Mouse (Mus musculus) mouse embryonic stem cell (cell line): Measurements from ENCODE around the gene Usp3.

ENCODE experiments used
- in situ Hi-C, 2 experiments: fragments of 300-500 bp; cut with MboI; formaldehyde crosslinking; loops; 1 replicate in 1 of 2; 3 replicates in 1 of 2; pipeline ENCODE4 v1.14.3; 2019 to 2020; ENCODE audit warnings: low sequenced_read_pairs in 2 of 2, low pct_unique_long_range_greater_than_20kb in 1 of 2, mixed read lengths in 1 of 2; ENCODE audit not compliant: unreplicated experiment in 1 of 2

The Usp3 gene

DNA sequence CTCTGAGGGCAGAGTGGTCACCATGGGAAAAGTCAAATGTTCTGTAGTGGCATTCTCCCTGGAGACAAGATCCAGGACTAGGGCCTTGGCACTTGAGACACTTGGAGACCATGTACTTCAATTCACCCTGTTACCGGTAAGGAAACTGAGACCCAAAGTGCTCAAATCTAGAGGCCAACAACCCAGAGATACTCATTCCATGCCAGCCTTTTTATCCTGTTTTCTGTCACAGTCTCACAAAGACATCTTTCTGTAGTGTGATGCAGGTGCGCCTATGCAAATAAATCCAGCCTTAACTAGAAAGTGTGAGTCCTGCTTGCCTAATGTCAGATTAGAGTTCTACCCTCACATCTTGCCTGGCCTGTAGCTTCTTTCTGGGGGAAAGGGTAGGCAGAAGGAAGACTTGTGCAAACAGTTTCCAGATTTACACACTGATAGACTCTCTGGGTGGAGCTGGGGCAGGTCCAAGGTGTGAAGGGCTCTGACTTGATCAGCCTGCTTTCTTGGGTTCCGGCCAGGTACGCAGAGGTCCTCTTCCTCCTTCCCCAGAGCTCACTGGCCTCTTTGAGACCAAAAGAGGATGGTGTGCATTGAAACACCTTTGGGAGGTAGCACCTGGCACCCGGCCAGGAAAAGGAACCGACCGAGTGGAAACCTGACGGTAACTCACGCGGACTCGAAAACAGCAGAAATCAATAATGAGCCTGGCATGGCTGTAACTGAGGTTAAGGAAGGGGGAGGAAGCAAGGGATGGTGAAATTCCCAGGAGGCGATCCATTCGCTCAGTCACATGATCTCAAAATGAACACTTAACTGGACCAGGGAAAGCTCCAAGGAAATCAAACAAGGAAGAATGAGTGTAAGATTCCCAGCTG lies 13.2 kb upstream of the Usp3 start:
- in situ Hi-C loops, result no loop called here

GRCm38 (mm10) chr9:66604349-66605206 lies 11.6 kb upstream of the Usp3 start:
- in situ Hi-C loops, result no loop called here

- in situ Hi-C loops, result no loop called here
Measured at GRCm38 (mm10) chr9:66603907-66604306, 11.0 kb upstream of the Usp3 start.

GRCm38 (mm10) chr9:66601006-66601405 lies 8.1 kb upstream of the Usp3 start:
- in situ Hi-C loops, result no loop called here

DNA sequence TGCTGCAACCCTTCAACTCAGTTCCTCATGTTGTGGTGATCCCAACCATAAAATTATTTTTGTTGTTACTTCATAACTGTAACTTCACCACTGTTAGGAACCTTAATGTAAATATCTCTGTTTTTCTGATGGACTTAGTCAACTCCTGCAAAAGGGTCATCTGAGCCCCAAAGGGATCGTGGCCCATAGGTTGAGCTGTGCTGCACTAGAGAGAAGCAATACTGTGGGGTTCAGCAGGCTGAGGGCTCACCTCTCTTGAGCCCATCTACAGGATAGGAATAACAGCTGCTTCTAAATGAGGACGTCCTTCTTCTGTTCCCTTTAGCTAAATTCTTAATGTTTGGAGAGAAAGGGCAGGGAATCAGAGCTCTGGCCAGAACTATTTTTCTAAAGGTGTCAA lies 7.6 kb upstream of the Usp3 start:
- in situ Hi-C loops, result no loop called here

DNA sequence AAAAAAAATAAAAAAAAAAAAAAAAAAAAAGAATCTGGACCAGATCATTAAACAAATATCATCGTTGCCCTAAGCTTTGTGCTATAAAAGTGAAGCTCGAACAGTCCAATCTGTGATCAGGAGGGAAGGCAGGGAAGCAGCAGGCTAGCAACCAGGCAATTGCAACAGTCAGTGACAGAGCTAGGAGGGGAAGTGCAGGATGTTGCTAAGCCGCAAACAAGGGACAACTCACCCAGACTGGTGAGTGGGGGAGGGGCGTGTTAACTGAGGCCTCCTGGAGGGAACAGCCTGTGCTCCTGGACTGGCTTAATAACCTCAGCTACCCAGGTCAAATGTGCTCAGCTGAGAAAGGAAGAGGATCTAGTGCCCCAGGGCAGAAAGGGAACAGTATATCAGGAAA lies 6.6 kb upstream of the Usp3 start:
- in situ Hi-C loops, result no loop called here

- in situ Hi-C loops, result no loop called here
Measured at GRCm38 (mm10) chr9:66598636-66599035, 5.7 kb upstream of the Usp3 start.

DNA sequence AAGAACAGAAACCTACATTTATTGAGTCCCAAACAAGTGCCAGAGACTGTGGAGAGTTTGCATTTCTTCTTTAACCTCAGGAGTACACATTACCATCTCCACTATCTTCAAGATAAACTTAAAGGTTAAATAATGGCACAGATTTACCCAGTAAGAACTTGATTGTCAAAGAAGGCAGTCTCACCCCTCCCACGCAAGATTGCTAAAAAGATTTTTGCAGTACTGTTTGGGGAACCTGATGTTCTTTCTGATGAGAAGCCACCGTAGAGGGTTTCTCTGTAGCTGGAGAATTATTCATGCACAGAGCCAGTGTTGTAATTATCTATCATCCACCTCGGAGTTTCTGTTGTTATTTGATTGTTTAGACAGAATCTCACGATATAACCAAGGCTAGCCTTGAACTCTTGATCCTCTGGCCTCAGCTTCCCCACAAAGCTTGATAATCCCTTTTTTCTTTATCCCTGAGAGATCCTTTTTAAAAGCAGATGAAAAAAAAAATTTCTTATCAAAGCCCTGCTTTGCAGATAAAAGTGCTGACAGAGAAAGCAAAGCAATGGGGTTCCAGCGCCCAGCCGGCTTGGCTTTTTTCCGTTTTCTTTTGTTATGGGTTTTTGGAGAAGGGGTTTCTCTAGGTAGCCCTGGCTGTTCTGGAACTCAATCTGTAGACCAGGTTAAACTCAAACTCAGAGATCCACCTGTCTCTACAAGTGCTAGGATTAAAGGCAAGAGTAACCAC lies 4.7 kb upstream of the Usp3 start:
- in situ Hi-C loops, result no loop called here

DNA sequence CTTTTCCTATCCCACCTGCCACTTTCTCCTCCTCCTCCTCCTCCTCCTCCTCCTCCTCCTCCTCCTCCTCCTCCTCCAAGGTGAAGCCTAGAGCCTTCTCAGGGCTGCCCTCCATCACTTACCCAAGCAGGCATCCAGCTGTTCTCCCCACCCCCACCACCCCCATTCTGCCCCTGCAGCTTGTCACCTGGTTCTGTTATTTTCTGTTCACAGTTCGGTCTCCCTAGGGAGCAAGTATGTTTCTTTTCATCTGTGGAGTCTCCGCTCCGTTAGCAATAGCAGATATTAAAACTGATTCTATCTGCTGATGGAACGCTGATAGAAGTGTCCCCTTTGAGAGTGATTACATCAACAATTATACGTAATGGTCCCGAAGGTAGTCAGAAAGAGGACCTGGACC lies 4.1 kb upstream of the Usp3 start:
- in situ Hi-C loops, result no loop called here

- in situ Hi-C loops, result no loop called here
Measured at GRCm38 (mm10) chr9:66595722-66596675, 3.1 kb upstream of the Usp3 start.

GRCm38 (mm10) chr9:66594061-66594460 lies 1.1 kb upstream of the Usp3 start:
- in situ Hi-C loops, result no loop called here

GRCm38 (mm10) chr9:66593613-66593969 lies 649 bp upstream of the Usp3 start:
- in situ Hi-C loops, result no loop called here

DNA sequence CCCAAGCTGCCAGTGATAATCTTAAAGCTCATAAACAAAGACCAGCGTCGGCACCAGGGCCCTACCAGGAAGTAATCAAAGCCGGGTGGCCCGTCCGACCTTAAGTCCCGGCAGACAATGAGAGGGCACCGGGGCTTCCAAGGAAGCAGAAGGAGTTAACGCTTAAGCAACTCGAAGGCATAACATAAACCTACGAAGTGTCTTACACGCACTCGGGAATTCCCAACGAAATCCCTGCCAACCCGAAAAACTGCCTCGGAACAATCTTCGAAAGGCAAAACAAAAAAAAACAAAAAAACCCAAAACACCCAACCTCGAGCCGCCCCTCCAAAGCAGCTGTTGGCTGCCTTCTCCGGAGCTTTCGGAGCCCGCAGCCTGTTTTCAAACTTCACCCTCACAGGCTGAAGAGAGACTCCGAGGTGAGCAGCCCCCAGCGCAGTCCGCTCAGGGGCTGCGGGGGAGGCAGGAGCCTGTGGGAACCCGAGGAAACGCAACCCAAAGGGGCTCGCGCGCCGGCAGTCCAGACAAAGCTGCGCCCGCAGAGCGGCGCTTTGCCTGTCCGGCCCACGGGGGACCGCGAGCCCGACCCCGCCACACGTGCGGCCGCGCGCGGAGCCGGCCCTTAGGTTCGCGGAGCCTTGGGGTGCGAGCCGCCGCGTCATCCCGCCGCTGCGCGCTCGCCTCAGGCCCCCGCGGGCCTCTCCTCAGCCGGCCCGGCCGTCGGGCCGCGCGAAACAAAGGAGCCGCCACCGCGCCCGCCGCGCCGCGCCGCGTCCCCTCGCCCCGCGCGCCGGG lies 894 bp downstream of the Usp3 start:
- in situ Hi-C loops, result no loop called here

GRCm38 (mm10) chr9:66590051-66590450 lies 2.9 kb downstream of the Usp3 start:
- in situ Hi-C loops, result no loop called here

DNA sequence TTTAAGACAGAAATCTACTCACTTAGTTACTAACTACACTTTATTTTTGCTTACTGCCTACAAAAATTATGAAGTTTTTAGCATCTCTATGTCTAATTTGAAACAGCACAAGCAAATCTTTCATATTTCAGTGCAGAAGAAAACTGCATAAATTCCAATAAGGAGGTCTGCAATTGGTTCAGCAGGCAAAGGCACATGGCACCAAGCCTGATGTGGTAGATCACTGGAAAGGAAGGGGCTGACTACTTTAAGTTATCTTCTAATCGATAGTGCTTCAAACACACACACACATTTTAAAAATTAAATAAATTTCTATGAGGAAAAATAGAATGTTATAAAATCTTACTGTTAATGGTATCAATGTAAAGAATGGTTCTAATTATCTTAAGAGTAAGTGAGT lies 5.9 kb downstream of the Usp3 start:
- in situ Hi-C loops, result no loop called here

DNA sequence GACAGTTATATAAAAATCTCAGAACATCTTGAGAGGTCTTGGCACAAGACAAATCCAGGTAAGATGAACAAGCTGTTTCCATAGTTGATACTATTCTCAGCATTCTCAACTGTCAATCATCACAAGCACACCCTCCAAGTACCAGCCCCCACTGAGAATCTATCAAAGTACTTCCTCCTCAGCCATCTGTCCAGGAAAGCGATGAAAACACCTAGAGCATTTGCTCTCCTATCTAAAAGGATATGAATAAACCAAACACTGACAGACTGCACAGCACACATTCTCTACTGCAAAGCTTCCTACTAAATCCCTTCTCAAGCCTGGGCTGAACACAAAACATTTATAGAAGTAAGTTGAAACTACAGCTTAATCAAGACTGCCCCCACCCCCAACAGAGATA lies 6.4 kb downstream of the Usp3 start:
- in situ Hi-C loops, result no loop called here

DNA sequence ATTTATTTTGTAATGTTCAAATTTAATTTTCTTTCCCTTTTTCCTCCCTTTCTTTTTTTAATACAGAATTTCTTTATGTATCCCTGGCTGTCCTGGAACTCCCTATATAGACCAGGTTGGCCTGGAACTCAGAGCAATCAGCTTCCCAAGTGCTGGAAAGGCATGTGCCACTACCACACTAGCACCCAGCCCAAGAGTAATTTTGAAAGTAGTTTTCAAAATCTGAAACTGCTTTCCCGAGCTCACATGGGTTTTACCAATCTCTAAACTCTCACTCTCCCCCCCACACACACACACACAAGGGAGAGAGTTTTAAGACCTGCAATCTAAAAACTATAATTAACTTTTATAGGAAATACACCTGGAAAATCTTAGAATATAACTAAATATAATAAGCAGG lies 7.8 kb downstream of the Usp3 start:
- in situ Hi-C loops, result no loop called here
